Mouse (Mus musculus): ENCODE results near the gene Abca16.

Abca16 gene

DNA sequence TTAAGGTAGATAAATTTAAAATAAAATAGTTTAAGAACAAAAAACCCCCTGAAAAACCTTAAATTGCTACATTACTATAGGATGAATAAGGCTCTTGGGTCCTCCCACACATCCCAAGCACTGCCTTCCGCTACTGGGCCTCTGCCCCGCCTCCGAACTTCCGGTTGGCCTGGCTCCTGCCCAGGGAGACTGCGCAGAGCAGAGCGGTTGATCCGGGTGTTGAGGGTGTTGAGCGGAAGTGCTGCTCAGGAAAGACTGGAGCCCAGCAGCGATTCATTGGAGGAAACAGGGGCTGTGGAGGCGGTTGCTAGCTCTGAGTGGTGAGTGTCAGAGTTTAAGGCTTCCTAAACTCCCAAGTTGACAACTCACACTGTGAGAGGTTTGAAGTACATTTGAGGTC is at the start of gene Abca16:
Gene Abca16 (plus strand): TSS at position 201 of the 400 bp plus-strand sequence.
- DNase-seq (ENCODE audit: low read depth in 2 of 2, low spot score in 2 of 2): no peak

DNA sequence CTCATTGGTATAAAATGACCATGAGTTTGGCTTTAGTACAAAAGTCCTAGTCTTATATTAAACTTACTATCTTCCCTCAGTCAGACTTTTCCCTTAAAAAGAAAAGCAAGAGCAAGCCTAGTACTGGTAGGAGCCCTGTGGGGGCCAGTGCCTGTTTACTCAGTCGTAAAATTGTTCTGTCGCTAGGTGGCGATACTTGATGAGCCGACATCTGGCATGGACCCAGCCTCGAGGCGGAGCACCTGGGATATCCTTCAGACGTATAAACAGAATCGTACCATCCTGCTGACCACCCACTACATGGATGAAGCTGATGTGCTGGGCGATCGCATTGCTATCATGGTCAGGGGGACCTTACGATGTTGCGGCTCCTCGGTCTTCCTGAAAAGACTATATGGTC is 48.3 kb upstream of the Abca16 start:
- no peak for DNase-seq (ENCODE audit: low read depth in 2 of 2, low spot score in 2 of 2)

DNA sequence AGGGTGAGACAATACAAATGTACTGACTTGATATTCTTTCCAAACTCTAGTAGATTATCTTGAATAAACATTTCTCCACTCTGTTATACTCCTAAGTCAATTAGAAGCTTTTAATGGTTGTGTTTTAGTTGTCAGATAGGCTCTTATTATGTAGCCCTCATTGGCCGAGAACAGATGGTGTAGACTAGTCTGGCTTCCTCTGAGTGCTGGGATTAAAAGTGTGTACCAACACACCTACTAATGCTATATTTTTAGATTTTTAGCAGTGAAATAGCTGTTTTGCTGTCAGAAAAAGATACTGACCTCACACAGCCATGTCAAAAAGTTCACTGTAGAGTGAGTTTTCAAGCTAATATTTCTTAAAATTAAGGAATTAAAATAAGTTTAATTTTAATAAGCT is 2.9 kb downstream of the Abca16 start:
- no peak for DNase-seq (ENCODE audit: low read depth in 2 of 2, low spot score in 2 of 2)

DNA sequence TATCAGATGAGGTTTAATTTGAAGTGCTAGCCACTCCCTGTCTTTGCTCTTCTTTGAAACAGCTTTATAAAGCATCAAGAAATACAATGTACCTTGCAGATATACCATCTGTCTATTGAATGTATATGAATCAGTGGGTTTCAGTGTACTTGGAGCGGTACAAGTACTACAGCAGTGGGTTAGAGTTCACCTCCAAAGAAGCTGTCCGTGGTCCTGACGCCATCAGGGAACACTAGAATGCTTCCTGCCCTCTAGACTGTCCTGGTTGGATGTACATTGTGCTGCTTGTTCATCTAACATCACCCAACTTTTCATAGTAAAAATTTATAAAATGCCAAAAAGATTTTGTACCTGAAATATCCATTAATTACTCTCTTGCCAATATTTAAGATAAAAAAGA is 17.2 kb downstream of the Abca16 start:
- DNase-seq (ENCODE audit: low read depth in 2 of 2, low spot score in 2 of 2): no peak

DNA sequence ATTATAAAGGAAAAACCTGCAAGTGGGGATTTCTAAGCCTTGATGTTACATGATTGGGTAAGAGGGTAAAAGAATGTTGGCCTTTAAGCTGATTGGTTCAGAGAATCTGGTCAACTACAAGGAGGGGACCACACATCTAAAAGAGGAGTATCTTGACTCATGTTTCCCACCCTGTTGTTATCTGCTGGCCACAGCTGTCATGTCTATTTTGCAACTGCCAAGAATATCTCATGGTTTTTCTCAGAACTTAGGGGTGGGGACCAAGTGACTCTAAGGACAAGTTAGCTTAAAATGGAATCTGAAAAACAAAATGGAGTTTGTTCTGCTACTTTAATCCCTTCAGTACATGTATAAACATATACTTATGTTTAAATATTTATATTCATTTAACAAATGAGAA is 22.0 kb downstream of the Abca16 start:
- DNase-seq (ENCODE audit: low read depth in 2 of 2, low spot score in 2 of 2): no peak

DNA sequence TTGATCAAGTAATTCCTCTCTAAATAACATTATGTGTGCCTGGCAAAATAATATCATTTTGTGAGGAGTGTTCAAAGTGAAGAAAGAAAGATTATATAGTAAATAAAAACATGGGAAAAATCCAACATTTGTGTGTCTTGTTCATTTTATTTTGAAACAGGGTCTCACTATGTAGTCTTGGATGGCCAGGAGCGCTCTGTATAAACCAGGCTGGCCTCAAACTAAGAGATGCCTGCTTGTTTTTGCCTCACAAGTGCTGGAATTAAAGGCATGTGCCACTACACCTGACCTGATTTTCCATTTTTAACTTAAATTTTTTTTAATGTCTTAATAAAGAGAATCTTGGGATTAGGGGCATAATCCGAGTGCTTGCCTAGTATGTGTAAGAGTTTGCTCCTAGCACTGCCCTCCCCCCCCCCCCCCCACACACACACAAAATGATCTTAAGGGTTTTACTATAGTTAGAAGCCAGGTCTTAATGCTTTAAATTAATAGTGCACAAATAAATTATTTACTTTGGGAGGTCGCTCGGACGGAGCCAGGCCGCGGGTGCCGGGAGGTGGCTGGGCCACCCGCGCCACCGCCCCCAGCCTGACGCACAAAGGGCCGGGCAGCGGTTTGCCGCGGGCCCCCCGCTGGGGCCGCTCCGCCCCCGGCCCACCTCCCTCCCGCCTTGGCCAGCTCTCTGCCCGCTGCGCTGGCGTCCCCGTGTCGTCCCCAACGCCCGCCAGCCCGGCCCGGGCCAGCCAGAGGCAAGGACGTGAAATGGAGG is 94.6 kb downstream of the Abca16 start:
- DNase-seq (ENCODE audit: low read depth in 2 of 2, low spot score in 2 of 2): no peak

DNA sequence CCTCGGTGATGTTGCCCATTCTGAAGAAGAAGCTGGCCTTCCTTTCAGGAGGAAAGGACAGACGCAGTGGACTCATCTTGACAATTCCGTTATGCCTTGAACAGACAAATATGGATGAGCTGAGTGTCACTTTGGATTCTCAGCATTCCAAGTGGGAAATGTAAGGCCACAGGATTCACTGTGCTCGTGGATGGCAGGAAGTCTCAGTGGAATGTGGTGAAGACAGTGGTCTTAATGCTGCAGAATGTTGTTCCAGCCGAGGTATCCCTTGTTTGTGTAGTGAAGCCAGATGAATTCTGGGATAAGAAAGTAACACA is 95.2 kb downstream of the Abca16 start:
- no peak for DNase-seq (ENCODE audit: low read depth in 2 of 2, low spot score in 2 of 2)

DNA sequence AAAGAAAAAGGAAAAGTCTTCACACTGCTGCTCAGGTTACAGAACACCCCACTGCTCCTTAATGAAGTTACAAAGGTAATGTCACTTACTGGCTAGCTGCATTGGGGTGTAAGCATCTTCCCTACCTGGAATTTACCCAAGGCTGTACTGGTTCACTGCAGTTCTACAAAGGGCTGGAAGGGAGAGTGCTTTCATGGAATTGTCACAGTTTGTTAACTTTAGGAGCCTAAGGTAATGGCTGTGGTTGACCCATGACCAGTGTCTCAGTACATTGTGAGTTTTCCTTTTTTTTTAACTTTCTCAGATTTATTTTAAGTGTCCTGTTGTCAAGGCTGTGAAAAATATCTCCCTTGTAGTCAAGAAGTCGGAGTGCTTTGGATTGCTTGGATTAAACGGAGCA is 125.4 kb downstream of the Abca16 start:
- DNase-seq (ENCODE audit: low read depth in 2 of 2, low spot score in 2 of 2): no peak

DNA sequence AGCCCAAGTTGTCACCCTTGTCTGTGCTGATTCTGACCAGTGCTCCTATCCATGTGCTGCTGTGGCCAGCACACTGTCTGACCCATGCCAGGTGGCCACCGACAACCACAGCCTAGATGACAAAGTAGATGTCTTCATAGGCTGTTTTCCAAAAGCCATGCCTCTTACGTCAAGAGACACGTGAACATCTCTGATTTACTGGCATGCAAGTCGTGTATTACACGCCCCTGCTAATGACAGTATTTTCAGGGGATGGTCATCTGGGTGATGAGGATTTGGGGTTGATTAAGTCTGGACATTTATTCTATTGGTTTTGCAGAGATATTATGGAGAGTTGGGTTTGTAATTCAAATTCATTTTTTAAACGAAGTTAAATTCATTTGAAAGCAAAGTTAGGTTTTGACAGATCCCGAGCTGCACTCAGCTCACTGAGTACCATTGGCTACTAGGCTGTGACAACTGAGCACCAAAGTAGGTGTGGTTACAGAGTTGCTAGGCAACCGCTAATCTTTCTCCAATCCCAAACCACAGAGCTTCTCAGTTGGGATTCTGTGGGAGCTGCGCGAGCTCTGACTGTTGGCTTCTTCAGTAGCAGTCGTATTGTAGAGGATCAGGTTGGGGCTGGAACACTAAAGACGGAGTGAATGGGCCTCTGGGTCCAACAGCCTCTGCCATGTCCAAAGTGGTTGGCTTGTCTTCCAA is 143.2 kb downstream of the Abca16 start:
- DNase-seq (ENCODE audit: low read depth in 2 of 2, low spot score in 2 of 2): no peak

DNA sequence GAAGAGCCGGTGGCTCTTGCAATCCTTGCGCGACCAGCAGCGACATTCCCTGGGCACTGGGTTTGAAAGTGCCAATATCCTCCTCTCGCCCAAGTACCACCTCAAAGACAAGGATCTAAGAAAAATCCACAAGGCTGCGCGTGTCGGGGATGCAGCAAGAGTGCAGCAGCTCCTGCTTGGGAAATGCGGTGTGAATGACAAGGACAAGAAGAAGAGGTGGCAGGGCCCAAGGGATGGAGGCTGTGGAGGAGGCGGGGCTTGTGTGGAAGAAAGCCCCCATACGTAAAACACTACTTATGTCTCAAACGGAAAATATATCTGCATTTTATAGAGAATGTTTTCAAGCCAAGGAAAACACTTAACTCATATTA is 143.7 kb downstream of the Abca16 start:
- DNase-seq (ENCODE audit: low read depth in 2 of 2, low spot score in 2 of 2): no peak

DNA sequence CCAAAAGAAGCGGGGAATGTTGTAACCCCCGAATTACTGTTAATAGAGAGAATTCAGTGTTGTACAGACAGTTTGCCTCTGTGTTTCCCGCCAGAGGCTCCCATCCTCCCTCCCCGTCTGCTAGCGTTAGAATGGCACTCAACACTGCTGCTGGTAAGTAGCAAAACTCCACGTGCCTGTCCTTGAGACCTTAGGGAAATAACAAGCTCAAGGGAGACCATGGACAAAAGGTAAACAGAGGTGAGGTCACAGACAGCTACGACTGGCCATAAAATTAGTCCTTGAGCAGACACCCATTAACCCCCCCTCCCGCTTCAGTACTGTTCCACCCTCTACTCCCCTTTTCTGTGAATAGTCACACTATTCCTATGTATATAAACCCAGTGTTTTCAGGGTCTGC is 157.9 kb downstream of the Abca16 start:
- DNase-seq (ENCODE audit: low read depth in 2 of 2, low spot score in 2 of 2): no peak

DNA sequence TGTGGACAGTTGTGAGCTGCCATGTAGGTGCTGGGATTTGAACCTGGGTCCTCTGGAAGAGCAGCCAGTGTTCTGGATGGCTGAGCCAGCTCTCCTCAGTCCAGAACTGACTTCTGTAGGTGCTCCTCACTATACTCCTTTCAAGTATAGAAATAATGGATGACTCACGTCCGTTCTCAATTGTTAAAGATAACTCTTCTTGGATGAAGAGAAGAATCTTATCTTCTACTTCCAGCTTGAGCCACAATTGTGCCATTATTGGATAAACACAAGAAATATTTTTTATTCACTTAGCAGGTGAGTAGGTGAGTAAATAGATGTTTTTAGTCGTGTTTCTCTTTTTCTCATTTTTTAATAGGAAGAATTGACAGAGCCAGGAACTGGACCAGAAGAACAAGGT is 167.1 kb downstream of the Abca16 start:
- no peak for DNase-seq (ENCODE audit: low read depth in 2 of 2, low spot score in 2 of 2)
